ENCODE assay signal across 8 mouse cellular contexts in the genomic region with DNA sequence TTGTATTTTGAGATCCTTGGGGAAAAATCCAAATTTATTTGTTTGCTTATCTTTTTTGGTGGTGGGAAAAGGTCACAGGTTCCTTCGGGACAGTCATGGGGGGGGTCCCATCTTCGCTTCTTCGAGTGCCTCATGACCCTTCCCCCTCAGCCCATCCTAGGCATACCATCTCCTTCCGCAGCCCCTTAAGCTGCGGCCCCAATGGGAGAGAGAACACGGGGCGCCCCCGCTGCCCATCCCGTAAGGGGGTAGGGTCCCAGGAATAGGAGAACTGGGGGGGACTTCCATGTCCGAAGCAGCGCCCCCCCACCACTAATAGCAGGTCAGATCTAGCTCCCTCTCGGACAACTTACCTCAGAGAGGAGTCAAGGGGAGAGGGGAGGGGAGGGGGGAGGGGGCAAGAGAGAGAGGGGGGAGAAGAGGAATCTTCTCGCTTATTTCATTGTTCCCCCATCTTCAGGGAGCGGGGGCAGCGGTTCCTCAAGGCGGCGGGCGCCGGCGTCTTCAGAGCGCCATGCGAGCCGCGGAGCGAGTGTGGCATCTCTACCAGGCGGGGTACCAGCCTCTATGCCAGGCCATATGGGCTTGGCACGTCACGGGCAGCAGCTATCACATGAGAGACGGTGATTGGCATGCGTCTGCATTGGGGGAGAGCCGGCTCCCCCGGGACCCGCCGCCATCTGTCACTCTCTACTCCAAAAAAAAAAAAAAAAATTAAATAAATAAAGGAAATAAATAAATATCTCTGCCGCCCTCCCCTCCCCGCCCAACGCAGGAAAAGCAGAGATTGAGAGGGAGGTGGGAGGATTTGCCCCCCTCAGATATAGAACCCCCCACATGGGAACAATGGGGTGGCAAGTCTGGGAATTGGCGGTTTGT. TPM values are rescaled to one million over a fixed set of nuclear protein-coding genes. Genes with fewer than 3 reads are reported as not detected.
A peak's percentile ranks its signal among the peaks of the same experiment; 100 is the strongest.
DNase-seq lines count a peak whose midpoint lies in the region; ATAC-seq lines count a peak whose summit lies in the region.

Gene Neurod2, minus strand, starts transcription at position 568 of the 879 bp plus-strand sequence.

- 1% methylated on average over 38 of the region's 38 CpGs for whole genome bisulfite sequencing in lung, embryonic 15.5 days
- 2% methylated on average over 38 of the region's 38 CpGs for WGBS in embryonic facial prominence, embryonic 12.5 days
- 1% methylated on average over 38 of the region's 38 CpGs for WGBS in midbrain, embryonic 15.5 days

- no peaks in the 10 kb centered on the region for H3K9me3 ChIP-seq in lung, embryonic 15.5 days
- H3K9me3 ChIP-seq in embryonic facial prominence, embryonic 12.5 days, result no peaks in the 10 kb centered on the region
- no peaks in the 10 kb centered on the region for H3K9me3 ChIP-seq in midbrain, embryonic 15.5 days

- DNase-seq in lung, postnatal 25 days (ENCODE audit: low spot score), result no peak
- peak; percentile 92 for DNase-seq in layer of hippocampus, adult 9-11 months
- no peak for DNase-seq in gastrocnemius, adult 8-10 months (ENCODE audit: low spot score in 2 of 2)
- no peak for DNase-seq in gastrocnemius, postnatal 36 days

- H3K36me3 ChIP-seq in lung, embryonic 15.5 days, result no peaks in the 10 kb centered on the region
- no peaks in the 10 kb centered on the region for H3K36me3 ChIP-seq in embryonic facial prominence, embryonic 12.5 days
- no peaks in the 10 kb centered on the region for H3K36me3 ChIP-seq in midbrain, embryonic 15.5 days (replicated peaks)

- H3K4me2 ChIP-seq in lung, embryonic 15.5 days, result peak within 1 kb of the TSS; percentile 44
- peak within 1 kb of the TSS; percentile 35 for H3K4me2 ChIP-seq in embryonic facial prominence, embryonic 12.5 days (replicated peaks)
- peak within 1 kb of the TSS; percentile 38 for H3K4me2 ChIP-seq in midbrain, embryonic 15.5 days

- H3K4me3 ChIP-seq in lung, embryonic 15.5 days, result peak within 1 kb of the TSS; percentile 23
- H3K4me3 ChIP-seq in embryonic facial prominence, embryonic 12.5 days, result peak within 1 kb of the TSS; percentile 22
- peak within 1 kb of the TSS; percentile 30 for H3K4me3 ChIP-seq in midbrain, embryonic 15.5 days

- intact Hi-C loops in gastrocnemius, postnatal 36 days (cut with DNase I), result no loop called here

- no peak for ATAC-seq in lung, embryonic 15.5 days (ENCODE audit: borderline replicate concordance, extremely low read depth, low FRiP score, low TSS enrichment)
- no peak for ATAC-seq in embryonic facial prominence, embryonic 12.5 days (ENCODE audit: insufficient number of reproducible peaks, insufficient read depth, low FRiP score, low TSS enrichment)
- no peak for ATAC-seq in midbrain, embryonic 15.5 days (replicated peaks)
- no peak for ATAC-seq in erythroblast, adult 5-6 weeks (replicated peaks; ENCODE audit: low FRiP score, poor library complexity, severe bottlenecking)

- no peak within 1 kb of the TSS for H3K27ac ChIP-seq in lung, embryonic 15.5 days
- H3K27ac ChIP-seq in embryonic facial prominence, embryonic 12.5 days, result no peak within 1 kb of the TSS
- peak within 1 kb of the TSS; percentile 32 for H3K27ac ChIP-seq in midbrain, embryonic 15.5 days

- peaks cover 100% of the 10 kb centered on the region for H3K27me3 ChIP-seq in lung, embryonic 15.5 days
- peaks cover 97% of the 10 kb centered on the region for H3K27me3 ChIP-seq in embryonic facial prominence, embryonic 12.5 days
- peaks cover 90% of the 10 kb centered on the region for H3K27me3 ChIP-seq in midbrain, embryonic 15.5 days (replicated peaks)

- no peak within 1 kb of the TSS for H3K9ac ChIP-seq in lung, embryonic 15.5 days
- H3K9ac ChIP-seq in embryonic facial prominence, embryonic 12.5 days, result peak within 1 kb of the TSS; percentile 25; the same call in 1 of the 2 replicates
- H3K9ac ChIP-seq in midbrain, embryonic 15.5 days, result peak within 1 kb of the TSS; percentile 7; the same call in 1 of the 2 replicates

- H3K4me1 ChIP-seq in lung, embryonic 15.5 days, result peaks cover 19% of the 10 kb centered on the region
- H3K4me1 ChIP-seq in embryonic facial prominence, embryonic 12.5 days, result peaks cover 20% of the 10 kb centered on the region
- peaks cover 34% of the 10 kb centered on the region for H3K4me1 ChIP-seq in midbrain, embryonic 15.5 days

RNA-seq across cellular contexts. Expression of gene Neurod2, which starts in this region (rescaled TPM):
- 0.05 TPM in 1 of 2 replicates, not detected in the other for polyA plus RNA-seq in lung, embryonic 15.5 days (2015; fragmentation: Nextera tagmentation; extraction: Ambion mirVana)
- 0.27 and 0.61 TPM in 2 replicates for polyA plus RNA-seq in embryonic facial prominence, embryonic 12.5 days (2016; fragmentation: Nextera tagmentation; extraction: Ambion mirVana)
- 6.5 and 9.0 TPM in 2 replicates for polyA plus RNA-seq in midbrain, embryonic 15.5 days (2015; fragmentation: Nextera tagmentation; extraction: Ambion mirVana)
- not detected in 2 replicates for total RNA-seq in erythroblast, adult 5-6 weeks (2015; ENCODE audit: low replicate concordance)
- total RNA-seq in erythroblast, adult 5-6 weeks (2017; ENCODE audit: low replicate concordance), result not detected in 2 replicates
- not detected for total RNA-seq in gastrocnemius, adult 8-10 months (2022)
- not detected for total RNA-seq in gastrocnemius, postnatal 36 days (2021)
